Mouse (Mus musculus) frontal cortex, adult 2 months (tissue): ENCODE measurements at regions not wholly inside any gene's neighbourhood (a gene's known extent, or its start where the extent isn't known, plus 50 kb on each side); places are given as distances from the start of the nearest gene placed in this dataset.
A peak's percentile ranks its signal among the peaks of the same experiment; 100 is the strongest.

Experiments used
- DNase-seq, 2 experiments: peaks; one replicate each; pipeline ENCODE4 v3.0.0; 2022; ENCODE audit warnings: low spot score in 1 of 2; ENCODE audit errors: extremely low spot score in 1 of 2

- DNase-seq = no peak
Measured at GRCm38 (mm10) chr6:100517662-100518061, 153.3 kb downstream of the Shq1 start.

GRCm38 (mm10) chr6:100512676-100513075 lies 158.3 kb downstream of the Shq1 start:
- DNase-seq = peak in 1 of 2 experiments; percentile 48

- no peak for DNase-seq
Measured at GRCm38 (mm10) chr6:100510676-100511075, 160.3 kb downstream of the Shq1 start.

- DNase-seq = no peak
Measured at GRCm38 (mm10) chr6:100505506-100506247, 165.3 kb downstream of the Shq1 start.

GRCm38 (mm10) chr6:100502961-100503782 lies 167.8 kb downstream of the Shq1 start:
- DNase-seq = peak in 1 of 2 experiments; percentile 55

- DNase-seq = no peak
Measured at GRCm38 (mm10) chr6:100502139-100502538, 168.8 kb downstream of the Shq1 start.

GRCm38 (mm10) chr6:100500741-100501140 lies 170.2 kb downstream of the Shq1 start:
- no peak for DNase-seq

- DNase-seq = no peak
Measured at GRCm38 (mm10) chr6:100500060-100500459, 170.9 kb downstream of the Shq1 start.

GRCm38 (mm10) chr6:100498861-100499271 lies 172.1 kb downstream of the Shq1 start:
- no peak for DNase-seq

- no peak for DNase-seq
Measured at GRCm38 (mm10) chr6:100498126-100498525, 172.8 kb downstream of the Shq1 start.

- DNase-seq = no peak
Measured at GRCm38 (mm10) chr6:100496135-100496534, 174.8 kb downstream of the Shq1 start.

- DNase-seq = peak; percentile 32 to 71
Measured at GRCm38 (mm10) chr6:100495131-100495530, 175.8 kb downstream of the Shq1 start.

GRCm38 (mm10) chr6:100493558-100493957 lies 177.4 kb downstream of the Shq1 start:
- no peak for DNase-seq

GRCm38 (mm10) chr6:100491811-100492210 lies 179.1 kb downstream of the Shq1 start:
- no peak for DNase-seq

GRCm38 (mm10) chr6:100490920-100491712 lies 179.8 kb downstream of the Shq1 start:
- DNase-seq = no peak

GRCm38 (mm10) chr6:100483836-100484235 lies 187.1 kb downstream of the Shq1 start:
- DNase-seq = no peak

GRCm38 (mm10) chr6:100483084-100483810 lies 187.7 kb downstream of the Shq1 start:
- DNase-seq = peak in 1 of 2 experiments; percentile 34

- no peak for DNase-seq
Measured at GRCm38 (mm10) chr6:100482572-100482971, 188.4 kb downstream of the Shq1 start.

GRCm38 (mm10) chr6:100480525-100480924 lies 190.4 kb downstream of the Shq1 start:
- DNase-seq = no peak

- no peak for DNase-seq
Measured at GRCm38 (mm10) chr6:100479881-100480280, 191.1 kb downstream of the Shq1 start.
